ENCODE assay signal across 8 mouse cellular contexts in the genomic region with DNA sequence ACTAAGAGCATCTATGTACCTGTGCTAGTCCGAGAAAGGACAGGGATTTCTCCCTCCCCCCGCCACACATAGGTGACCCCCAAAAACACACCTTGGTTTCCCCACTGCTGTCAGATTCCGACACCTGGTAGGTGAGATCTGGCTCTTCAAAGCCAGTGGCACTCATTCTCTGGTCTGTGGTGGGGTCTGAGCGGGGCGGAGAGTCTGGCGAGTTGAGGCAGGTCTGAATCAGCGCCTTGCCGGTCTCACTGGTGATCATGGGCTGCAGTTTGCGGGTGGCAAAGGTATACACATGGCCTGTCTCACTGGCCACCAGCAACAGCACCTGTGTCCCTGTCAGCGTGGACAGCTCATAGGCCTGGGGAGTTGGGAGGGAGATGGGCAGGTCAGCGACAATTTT. TPM values are rescaled to one million over a fixed set of nuclear protein-coding genes. Genes with fewer than 3 reads are reported as not detected.
A peak's percentile ranks its signal among the peaks of the same experiment; 100 is the strongest.
DNase-seq lines count a peak whose midpoint lies in the region; ATAC-seq and TF ChIP-seq lines count a peak whose summit lies in the region.

No protein-coding gene starts in this region.

- H3K36me3 ChIP-seq in lung, embryonic 15.5 days = peaks cover 36% of the 10 kb centered on the region
- H3K36me3 ChIP-seq in forebrain, embryonic 15.5 days = peaks cover 33% of the 10 kb centered on the region
- H3K36me3 ChIP-seq in limb, embryonic 10.5 days = peaks cover 41% of the 10 kb centered on the region

- H3K27me3 ChIP-seq in lung, embryonic 15.5 days = no peaks in the 10 kb centered on the region
- H3K27me3 ChIP-seq in forebrain, embryonic 15.5 days = no peaks in the 10 kb centered on the region
- no peaks in the 10 kb centered on the region for H3K27me3 ChIP-seq in limb, embryonic 10.5 days (ENCODE audit: low read depth, poor library complexity, severe bottlenecking)

- DNase-seq in lung, postnatal 25 days (ENCODE audit: low spot score) = no peak
- peak; percentile 45 for DNase-seq in limb, embryonic 10.5 days (ENCODE audit: low spot score)
- DNase-seq in thymus, postnatal 14 days = no peak
- no peak for DNase-seq in Muller cell, postnatal 12 days (ENCODE audit: inconsistent ontology term)
- no peak for DNase-seq in left cerebral cortex, postnatal 4 days

- peak overlapping the region; percentile 97 for H3K27ac ChIP-seq in lung, embryonic 15.5 days
- H3K27ac ChIP-seq in forebrain, embryonic 15.5 days (replicated peaks) = peak overlapping the region; percentile 78
- peak overlapping the region; percentile 63 for H3K27ac ChIP-seq in limb, embryonic 10.5 days
- peak overlapping the region; percentile 79 for H3K27ac ChIP-seq in olfactory bulb, adult 2 months (ENCODE audit: insufficient read depth, low read depth, low read length)

- H3K4me3 ChIP-seq in lung, embryonic 15.5 days = peak overlapping the region; percentile 92
- H3K4me3 ChIP-seq in forebrain, embryonic 15.5 days = peak overlapping the region; percentile 85
- peak overlapping the region; percentile 99 for H3K4me3 ChIP-seq in limb, embryonic 10.5 days
- H3K4me3 ChIP-seq in olfactory bulb, adult 2 months (ENCODE audit: insufficient read depth, low read depth, low read length) = peak overlapping the region; percentile 50

- H3K4me2 ChIP-seq in lung, embryonic 15.5 days = peak overlapping the region; percentile 83
- peak overlapping the region; percentile 95 for H3K4me2 ChIP-seq in forebrain, embryonic 15.5 days (replicated peaks)

- TF ChIP-seq POLR2A in olfactory bulb, adult 2 months (IDR thresholded peaks at IDR 0.05; ENCODE audit: insufficient read depth, low read depth, low read length) = no peak

- peaks cover 43% of the 10 kb centered on the region for H3K4me1 ChIP-seq in lung, embryonic 15.5 days
- H3K4me1 ChIP-seq in forebrain, embryonic 15.5 days = peaks cover 30% of the 10 kb centered on the region
- peaks cover 55% of the 10 kb centered on the region for H3K4me1 ChIP-seq in limb, embryonic 10.5 days
- H3K4me1 ChIP-seq in olfactory bulb, adult 2 months (ENCODE audit: control insufficient read depth, insufficient read depth, low read length) = peaks cover 28% of the 10 kb centered on the region

- no peaks in the 10 kb centered on the region for H3K9me3 ChIP-seq in lung, embryonic 15.5 days
- H3K9me3 ChIP-seq in forebrain, embryonic 15.5 days = no peaks in the 10 kb centered on the region
- H3K9me3 ChIP-seq in limb, embryonic 10.5 days (replicated peaks) = no peaks in the 10 kb centered on the region

- ATAC-seq in lung, embryonic 15.5 days (ENCODE audit: borderline replicate concordance, extremely low read depth, low FRiP score, low TSS enrichment) = no peak
- ATAC-seq in forebrain, embryonic 15.5 days (replicated peaks) = no peak

- peak overlapping the region; percentile 99 for H3K9ac ChIP-seq in lung, embryonic 15.5 days
- peak overlapping the region; percentile 17 for H3K9ac ChIP-seq in forebrain, embryonic 15.5 days (replicated peaks)

- intact Hi-C loops in left cerebral cortex, postnatal 4 days (cut with DNase I) = loop anchor here (10.0 kb wide), 1 partner anchor 91 kb away; the partner anchor contains the start of genes Klc4 and Mrpl2

- WGBS in lung, embryonic 15.5 days = 30% methylated on average over 11 of the region's 11 CpGs
- 47% methylated on average over 11 of the region's 11 CpGs for WGBS in forebrain, embryonic 15.5 days
- WGBS in limb, embryonic 10.5 days = 35% methylated on average over 11 of the region's 11 CpGs
- 44% methylated on average over 11 of the region's 11 CpGs for WGBS in olfactory bulb, adult 2 months

- no peak for TF ChIP-seq CTCF in olfactory bulb, adult 2 months (IDR thresholded peaks at IDR 0.05; ENCODE audit: insufficient read depth, low read depth, low read length)

RNA-seq across cellular contexts. Expression of gene Srf, which starts 2.5 kb away (rescaled TPM):
- 10.4 and 10.7 TPM in 2 replicates for polyA plus RNA-seq in lung, embryonic 15.5 days (2015; fragmentation: Nextera tagmentation; extraction: Ambion mirVana)
- 3.3 and 5.4 TPM in 2 replicates for polyA plus RNA-seq in forebrain, embryonic 15.5 days (2015; fragmentation: Nextera tagmentation; extraction: Ambion mirVana)
- polyA plus RNA-seq in limb, embryonic 10.5 days (2016; fragmentation: Nextera tagmentation; extraction: Ambion mirVana) = 8.3 and 9.0 TPM in 2 replicates
- polyA plus RNA-seq in olfactory bulb, adult 2 months (2012; ENCODE audit: insufficient read depth, insufficient read length, low replicate concordance, missing spikeins) = not detected in 2 replicates
- total RNA-seq in left cerebral cortex, postnatal 4 days (2021) = 10 to 100 TPM; 55.2 to 58.1 TPM

RNA-seq across cellular contexts. Expression of gene Cul9, which starts 7.3 kb away (rescaled TPM):
- polyA plus RNA-seq in lung, embryonic 15.5 days (2015; fragmentation: Nextera tagmentation; extraction: Ambion mirVana) = 2.9 and 3.4 TPM in 2 replicates
- polyA plus RNA-seq in forebrain, embryonic 15.5 days (2015; fragmentation: Nextera tagmentation; extraction: Ambion mirVana) = 16.8 and 17.4 TPM in 2 replicates
- polyA plus RNA-seq in limb, embryonic 10.5 days (2016; fragmentation: Nextera tagmentation; extraction: Ambion mirVana) = 2.4 and 5.6 TPM in 2 replicates
- not detected in 2 replicates for polyA plus RNA-seq in olfactory bulb, adult 2 months (2012; ENCODE audit: insufficient read depth, insufficient read length, low replicate concordance, missing spikeins)
- 10 to 100 TPM; 48.0 to 49.9 TPM for total RNA-seq in left cerebral cortex, postnatal 4 days (2021)

RNA-seq across cellular contexts. Expression of gene Dnph1, which starts 57.0 kb away (rescaled TPM):
- polyA plus RNA-seq in lung, embryonic 15.5 days (2015; fragmentation: Nextera tagmentation; extraction: Ambion mirVana) = 43.0 and 51.3 TPM in 2 replicates
- polyA plus RNA-seq in forebrain, embryonic 15.5 days (2015; fragmentation: Nextera tagmentation; extraction: Ambion mirVana) = 32.1 and 33.3 TPM in 2 replicates
- polyA plus RNA-seq in limb, embryonic 10.5 days (2016; fragmentation: Nextera tagmentation; extraction: Ambion mirVana) = 70.1 and 78.6 TPM in 2 replicates
- not detected in 2 replicates for polyA plus RNA-seq in olfactory bulb, adult 2 months (2012; ENCODE audit: insufficient read depth, insufficient read length, low replicate concordance, missing spikeins)
- 1 to 10 TPM; 6.0 to 7.1 TPM for total RNA-seq in left cerebral cortex, postnatal 4 days (2021)

Comparison
In these comparisons a context has a peak if more than half of its experiments do, and no peak if none do; other contexts are left out.
1. RNA of gene Dnph1, which starts 57.0 kb away (polyA plus RNA-seq): 70.1 to 78.6 TPM in limb, embryonic 10.5 days, 43.0 to 51.3 TPM in lung, embryonic 15.5 days and 32.1 to 33.3 TPM in forebrain, embryonic 15.5 days; not detected in olfactory bulb, adult 2 months; every median in the first group is over 10 times any median in the second.
2. Peak in every context shown above with its lines, with median percentiles within 50 percentile points of each other: H3K27ac ChIP-seq and H3K4me3 ChIP-seq.